Mouse (Mus musculus): ENCODE measurements at regions not wholly inside any gene's neighbourhood (a gene's known extent, or its start where the extent isn't known, plus 50 kb on each side); places are given as distances from the start of the nearest gene placed in this dataset.

DNA sequence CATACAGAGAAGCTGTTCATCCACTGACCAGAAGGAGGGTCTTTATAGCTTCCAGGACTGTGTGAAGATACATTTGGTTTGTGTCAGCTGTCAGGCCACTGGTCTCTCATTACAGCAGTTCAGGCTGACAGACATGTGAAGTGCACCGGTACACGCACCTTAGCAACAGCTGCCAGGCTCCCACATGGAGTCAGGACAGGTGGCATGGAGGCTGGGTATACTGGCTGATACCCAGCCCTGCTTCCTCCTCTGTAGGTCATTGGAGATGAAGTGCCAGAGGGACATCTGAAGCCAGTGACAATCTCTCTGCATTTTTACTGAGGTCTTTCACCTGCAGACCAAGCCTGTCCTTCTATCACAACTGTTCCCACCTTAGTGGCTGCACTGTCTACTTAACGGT, 146.2 kb downstream of the Sec61b start:
- no peak for DNase-seq
- intact Hi-C loops (cut with DNase I): no loop called here

DNA sequence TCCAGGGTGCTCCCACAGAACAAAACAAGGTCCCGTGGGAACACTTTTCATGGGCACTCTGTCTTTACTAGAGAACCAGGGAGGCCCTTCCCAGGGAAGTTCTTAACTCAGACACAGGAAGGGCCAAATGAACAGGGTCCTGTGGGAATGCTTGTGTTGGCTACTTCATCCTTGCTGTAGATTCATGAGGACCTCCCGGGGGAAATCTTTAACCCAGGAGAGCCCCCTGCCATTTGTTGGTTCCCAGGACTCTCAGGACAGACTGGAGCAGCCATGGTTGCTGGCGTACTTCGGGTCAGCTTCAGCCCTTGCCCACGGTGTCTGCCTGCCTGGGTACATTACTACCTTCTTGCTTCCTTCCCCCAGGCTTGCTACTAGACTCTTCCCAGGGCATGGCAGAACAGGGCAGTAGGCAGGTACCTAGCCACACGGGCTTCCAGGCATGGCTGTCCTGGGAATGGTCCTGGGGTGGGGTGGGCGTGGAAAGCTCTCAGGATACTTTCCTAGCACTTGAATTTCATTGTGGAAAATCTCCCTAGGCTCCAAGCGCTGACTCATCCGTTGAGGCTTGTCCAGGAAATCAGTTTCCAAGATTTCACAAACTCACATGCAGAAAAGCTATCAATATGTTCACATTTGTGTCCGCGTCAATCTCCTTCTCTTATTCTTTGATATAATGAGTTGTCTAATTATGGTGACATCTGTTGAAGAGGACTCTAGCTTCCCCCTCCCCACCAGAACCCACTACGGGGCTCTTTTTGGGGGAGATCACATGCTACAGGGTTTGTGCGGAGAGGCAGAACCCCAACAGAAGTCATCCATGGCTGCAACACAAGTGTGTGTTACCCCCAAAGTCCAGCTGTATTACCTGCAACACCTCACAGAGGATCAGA, 148.6 kb downstream of the Sec61b start:
- DNase-seq: peak; percentile 36 to 40
- intact Hi-C loops (cut with DNase I): no loop called here

DNA sequence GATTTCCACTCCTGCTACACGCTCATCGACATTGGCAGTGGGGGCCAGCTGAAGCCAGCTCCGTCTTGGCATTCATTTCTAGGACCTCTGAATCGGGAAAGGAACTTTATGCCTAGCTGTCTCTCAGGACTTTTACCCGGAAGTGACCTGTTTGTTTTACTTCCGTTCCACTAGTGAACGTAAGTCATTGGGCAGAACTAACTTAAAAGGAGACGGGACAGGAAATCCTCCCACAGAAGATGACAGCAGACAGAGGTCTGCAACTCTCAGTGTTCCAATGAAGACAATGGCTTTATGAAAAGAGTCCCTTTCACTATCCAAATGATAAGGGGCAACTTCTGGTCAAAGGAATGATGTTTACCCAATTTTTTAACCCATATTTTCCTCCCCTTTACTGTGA, 155.5 kb downstream of the Sec61b start:
- intact Hi-C loops (cut with DNase I): no loop called here
- no peak for DNase-seq

DNA sequence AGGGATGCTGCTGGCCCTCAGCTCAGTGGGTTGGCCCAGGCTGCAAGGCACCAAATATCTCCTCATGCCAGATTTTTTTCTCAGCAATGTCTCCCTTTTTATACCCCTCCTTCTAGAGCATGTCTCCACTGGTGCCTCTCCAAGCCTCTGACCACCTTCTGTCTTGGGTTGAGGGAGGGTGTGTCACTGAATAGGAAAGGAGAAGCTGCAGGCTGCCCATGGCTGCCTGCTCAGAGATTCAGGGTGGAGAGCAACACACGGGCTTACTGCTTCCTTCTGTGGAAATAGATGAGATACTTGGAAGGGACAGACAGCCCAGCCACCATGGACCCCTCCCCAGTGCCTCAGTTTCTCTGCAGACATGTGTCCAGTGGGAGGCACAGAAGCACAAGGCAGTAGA, 156.0 kb downstream of the Sec61b start:
- DNase-seq: no peak
- intact Hi-C loops (cut with DNase I): no loop called here

DNA sequence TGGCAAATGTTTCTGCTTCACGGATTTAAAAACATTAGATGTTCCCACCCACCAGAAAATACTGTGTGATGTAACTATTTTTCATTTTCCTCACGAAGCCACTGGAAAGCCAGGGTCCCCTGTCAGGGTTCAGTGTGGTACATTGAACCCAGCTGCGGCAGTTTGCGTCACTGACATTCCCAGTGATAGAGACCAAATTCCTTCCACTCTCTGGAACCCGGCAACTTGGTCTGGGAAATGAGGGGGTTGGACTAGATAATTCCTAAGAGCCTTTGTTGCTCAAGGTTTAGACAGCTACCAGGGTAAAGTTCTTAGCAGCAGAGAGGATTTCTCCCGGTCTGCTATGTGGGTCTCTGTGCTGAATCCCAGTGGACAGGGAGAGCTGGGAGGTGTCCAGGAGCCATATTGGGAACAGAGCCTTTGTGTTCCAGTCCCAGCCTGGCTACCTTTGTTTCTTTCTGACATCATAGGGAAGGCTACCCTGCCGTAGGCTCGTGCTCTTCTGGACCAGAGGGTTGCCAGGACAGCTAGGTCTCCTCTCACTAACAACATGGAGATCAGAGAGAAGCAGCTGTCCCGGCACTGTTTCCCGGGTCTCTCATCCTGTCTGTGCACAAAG, 164.5 kb downstream of the Sec61b start:
- intact Hi-C loops (cut with DNase I): no loop called here
- DNase-seq: peak; percentile 19 to 27

DNA sequence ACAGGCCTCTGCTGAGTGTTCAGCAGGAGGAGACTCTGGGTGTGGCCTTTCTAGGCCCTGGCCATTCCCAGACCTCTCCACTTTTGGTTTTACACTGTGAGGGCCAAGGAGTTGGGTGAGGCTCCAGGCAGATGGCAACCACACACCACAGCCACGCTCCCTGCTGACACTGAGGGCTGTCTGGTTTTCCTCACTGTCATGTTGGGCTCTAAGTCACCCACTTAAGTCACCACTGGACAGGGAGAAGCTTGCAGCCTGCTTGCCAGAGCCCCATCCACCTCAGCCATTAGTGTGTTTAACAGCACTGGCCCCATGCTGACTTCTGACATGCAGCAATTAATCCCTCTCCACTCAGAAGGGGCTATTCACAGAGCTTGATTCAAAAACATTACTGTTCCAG, 170.6 kb downstream of the Sec61b start:
- peak; percentile 42 for DNase-seq
- intact Hi-C loops (cut with DNase I): no loop called here

GRCm38 (mm10) chr4:47648701-47649100, 174.2 kb downstream of the Sec61b start:
- no peak for DNase-seq
- intact Hi-C loops (cut with DNase I): no loop called here

- intact Hi-C loops (cut with DNase I): no loop called here
- DNase-seq: no peak
Observed at GRCm38 (mm10) chr4:47649951-47650350, 175.5 kb downstream of the Sec61b start.

DNA sequence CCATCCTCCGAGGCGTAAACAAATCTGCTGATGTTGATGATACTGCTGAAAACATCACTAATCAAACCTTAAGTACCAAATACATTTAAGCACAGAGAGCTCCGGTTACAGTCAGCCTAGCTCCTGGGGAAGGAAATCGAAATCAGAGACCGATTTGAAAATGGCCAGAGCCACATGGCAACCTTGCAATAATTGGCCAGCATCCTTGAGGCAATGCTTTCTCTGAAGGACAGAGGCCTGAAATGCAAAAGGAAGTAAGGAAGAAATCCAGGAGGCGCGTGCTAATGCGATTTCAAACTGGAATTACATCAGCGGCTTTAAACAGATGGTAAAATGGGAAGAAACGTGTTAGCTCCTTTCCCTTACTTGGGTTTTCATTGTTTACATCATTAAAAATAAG, 177.1 kb downstream of the Sec61b start:
- intact Hi-C loops (cut with DNase I): no loop called here

GRCm38 (mm10) chr4:47653143-47653542, 178.7 kb downstream of the Sec61b start:
- DNase-seq: no peak
- intact Hi-C loops (cut with DNase I): no loop called here

More for the DNA sequence above, 177.1 kb downstream of the Sec61b start:
- no peak for DNase-seq

DNA sequence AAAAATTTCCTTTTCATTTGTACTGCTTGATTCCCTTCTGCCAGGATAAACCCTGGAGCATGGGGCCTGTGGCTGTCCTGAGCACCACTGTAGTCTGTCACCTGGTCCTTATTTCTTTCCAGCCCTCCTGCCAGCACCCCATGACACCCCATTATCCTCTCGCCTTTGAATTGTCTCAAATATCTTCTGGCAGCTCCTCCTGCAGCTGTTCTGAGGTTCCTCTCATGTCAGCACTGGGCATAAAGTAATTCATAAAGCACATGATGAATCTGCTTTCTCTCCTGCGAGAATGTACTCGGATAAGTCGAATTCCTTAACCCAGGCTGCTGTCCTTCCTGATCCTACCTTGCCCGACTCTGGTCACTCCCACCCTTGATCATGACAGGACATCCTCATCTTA, 195.1 kb downstream of the Sec61b start:
- intact Hi-C loops (cut with DNase I): no loop called here

DNA sequence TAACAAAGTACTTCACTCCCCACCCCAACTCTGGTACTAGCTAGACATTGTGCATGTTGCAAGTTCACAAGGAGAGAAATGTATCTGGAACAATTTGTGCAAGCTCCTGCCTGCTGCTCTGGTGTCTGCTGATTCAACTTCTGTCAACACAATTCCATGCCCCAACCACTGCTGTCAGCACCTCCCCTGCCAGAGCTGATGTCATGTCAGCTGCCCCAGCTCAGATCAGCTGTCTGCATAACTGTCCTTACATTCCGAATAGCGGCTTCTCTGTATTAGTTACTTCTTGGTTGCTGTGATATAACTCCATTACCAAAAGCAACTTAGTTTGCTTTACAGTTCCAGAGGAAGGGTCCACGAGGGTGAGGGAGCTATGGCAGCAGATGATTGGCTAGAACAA, 196.0 kb downstream of the Sec61b start:
- DNase-seq: peak; percentile 45 to 53
- intact Hi-C loops (cut with DNase I): no loop called here

More for the DNA sequence above, 195.1 kb downstream of the Sec61b start:
- no peak for DNase-seq

- intact Hi-C loops (cut with DNase I): no loop called here
- DNase-seq: no peak
Observed at GRCm38 (mm10) chr4:47671362-47671761, 196.9 kb downstream of the Sec61b start.

DNA sequence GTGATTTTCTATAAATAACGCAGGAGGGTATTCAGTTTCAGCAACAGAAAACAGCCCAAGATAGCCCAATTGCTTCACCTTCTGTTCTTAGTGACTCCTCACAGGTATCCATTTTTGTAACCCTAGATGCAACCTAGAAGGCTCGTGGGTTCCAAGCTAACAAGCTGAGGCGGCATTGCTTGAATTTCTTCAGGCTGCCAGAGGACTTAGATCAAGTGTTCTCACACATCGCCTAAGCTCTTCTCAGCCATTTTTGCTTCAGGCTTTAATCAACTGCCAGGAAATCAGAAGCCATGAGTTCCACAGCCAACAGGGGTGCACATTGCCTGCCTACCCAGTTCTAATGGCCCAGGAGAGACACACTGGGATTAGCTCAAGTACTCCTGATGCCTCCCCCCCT, 206.7 kb downstream of the Sec61b start:
- DNase-seq: no peak
- intact Hi-C loops (cut with DNase I): no loop called here

DNA sequence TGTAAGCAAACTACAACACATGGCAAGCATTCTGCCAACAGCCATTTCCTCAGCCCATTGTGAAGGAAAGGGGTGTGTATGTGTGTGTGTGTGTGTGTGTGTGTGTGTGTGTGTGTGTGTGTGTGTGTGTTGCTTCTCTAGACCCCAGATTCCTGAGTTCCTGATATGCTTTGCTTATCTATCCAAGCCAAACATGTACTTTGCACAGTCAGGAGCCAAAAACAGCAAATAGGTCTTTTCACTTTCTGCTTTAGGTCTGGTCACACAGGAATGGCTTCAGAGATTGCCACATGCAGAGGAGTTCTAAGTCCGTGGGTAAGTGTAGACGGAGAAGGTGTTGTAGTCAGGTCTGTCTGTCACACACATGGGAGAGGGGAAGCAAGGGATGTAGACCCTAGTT, 216.7 kb downstream of the Sec61b start:
- intact Hi-C loops (cut with DNase I): no loop called here
- no peak for DNase-seq

DNA sequence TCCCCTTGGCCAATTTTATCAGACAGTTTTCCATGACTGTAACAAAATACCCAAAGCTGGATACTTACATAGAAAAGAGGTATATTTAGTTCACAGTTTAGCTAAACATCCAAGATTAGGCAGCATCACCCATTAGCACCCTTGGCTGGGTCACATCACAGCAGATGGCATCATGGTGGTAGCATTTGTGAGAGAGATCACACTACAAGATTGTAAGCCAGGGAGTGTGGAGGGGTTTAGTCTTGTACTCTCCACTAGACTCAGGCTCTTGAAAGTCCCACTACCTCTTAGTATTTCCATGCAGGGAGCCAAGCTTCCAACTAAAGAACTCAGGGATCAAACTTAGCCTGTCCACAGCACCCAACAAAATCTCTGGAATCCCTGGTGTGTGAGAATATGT, 218.2 kb downstream of the Sec61b start:
- DNase-seq: no peak
- intact Hi-C loops (cut with DNase I): no loop called here

GRCm38 (mm10) chr4:47693221-47693620, 218.8 kb downstream of the Sec61b start:
- no peak for DNase-seq
- intact Hi-C loops (cut with DNase I): no loop called here

DNA sequence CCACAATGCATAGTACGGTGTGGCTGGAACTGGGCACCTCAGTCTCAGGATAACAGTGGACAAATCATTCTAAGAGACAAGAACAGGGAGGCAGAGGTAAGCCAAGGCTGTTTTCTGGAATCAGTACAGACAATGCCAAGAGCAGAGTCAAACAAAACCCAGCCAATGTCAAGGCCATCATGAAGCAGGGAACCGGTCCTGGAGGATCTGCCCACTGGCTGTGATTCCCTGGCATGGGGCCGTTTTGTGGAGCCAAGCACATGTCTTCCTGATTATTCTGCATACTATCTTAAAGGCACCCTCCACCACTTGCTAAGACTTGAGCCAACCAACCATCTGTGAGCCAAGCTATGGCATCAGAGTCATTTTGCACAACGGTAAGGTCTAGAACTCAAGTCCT, 222.6 kb downstream of the Sec61b start:
- intact Hi-C loops (cut with DNase I): no loop called here
- DNase-seq: no peak

DNA sequence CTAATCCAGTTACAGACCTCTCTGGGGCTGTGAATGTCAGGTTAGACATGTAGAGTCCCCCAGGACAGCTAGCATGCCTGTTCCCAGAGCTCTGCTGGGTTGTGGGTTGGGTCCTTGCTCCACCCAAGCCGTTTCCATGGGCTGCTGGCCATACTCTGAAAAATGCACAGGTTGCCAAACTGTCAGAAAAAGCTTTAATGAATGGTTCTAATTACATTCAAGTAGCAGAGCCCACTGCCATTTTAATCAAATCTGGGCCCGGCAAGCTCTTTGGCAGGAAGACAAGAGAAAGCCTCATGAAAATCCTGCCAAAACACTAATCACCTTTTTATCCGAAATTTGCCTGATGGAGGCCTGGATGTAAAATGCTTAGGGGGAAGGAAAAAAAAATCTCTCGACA, 224.1 kb downstream of the Sec61b start:
- no peak for DNase-seq
- intact Hi-C loops (cut with DNase I): no loop called here

GRCm38 (mm10) chr4:47698926-47699325, 224.5 kb downstream of the Sec61b start:
- DNase-seq: no peak
- intact Hi-C loops (cut with DNase I): no loop called here

- no peak for DNase-seq
- intact Hi-C loops (cut with DNase I): no loop called here
Observed at GRCm38 (mm10) chr4:47703501-47703900, 229.0 kb downstream of the Sec61b start.

DNA sequence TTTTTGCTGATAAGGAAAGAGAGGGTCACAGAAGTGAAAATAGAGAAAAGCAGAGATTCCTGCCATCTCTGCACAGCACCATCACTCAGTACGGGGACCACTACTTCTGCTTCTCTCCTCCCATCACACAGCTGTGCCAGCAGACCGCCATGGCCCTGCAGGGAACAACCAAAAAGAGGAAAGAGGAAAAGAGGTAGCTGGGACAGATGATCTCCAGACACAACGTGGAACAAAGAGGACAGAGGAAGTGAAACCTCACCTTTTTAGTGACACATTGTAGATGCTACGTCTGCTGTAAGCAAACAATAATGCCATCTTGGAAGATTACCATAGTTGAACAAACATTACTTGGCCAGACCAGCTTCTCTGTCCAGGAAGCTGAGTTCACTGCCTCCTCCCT, 230.1 kb downstream of the Sec61b start:
- intact Hi-C loops (cut with DNase I): no loop called here
- DNase-seq: no peak
